Mouse (Mus musculus): Measurements from ENCODE around the gene Fut7.

Fut7 gene

GRCm38 (mm10) chr2:25425481-25425880 is 2.4 kb downstream of the Fut7 start:
- no peak for DNase-seq (ENCODE audit: low spot score in 2 of 2)

- DNase-seq (ENCODE audit: low spot score in 2 of 2), result peak in 1 of 2 experiments; percentile 46
Observed at GRCm38 (mm10) chr2:25426721-25427191, 3.7 kb downstream of the Fut7 start.

- no peak for DNase-seq (ENCODE audit: low spot score in 2 of 2)
Observed at GRCm38 (mm10) chr2:25427256-25427655, 4.2 kb downstream of the Fut7 start.

GRCm38 (mm10) chr2:25428442-25429236 is 5.6 kb downstream of the Fut7 start, which contains the start of gene Abca2:
Abca2 (plus strand) TSS chr2:25428703.
- DNase-seq (ENCODE audit: low spot score in 2 of 2), result peak; percentile 95 to 96

- no peak for DNase-seq (ENCODE audit: low spot score in 2 of 2)
Observed at GRCm38 (mm10) chr2:25429435-25430180, 6.5 kb downstream of the Fut7 start.

- peak in 1 of 2 experiments; percentile 39 for DNase-seq (ENCODE audit: low spot score in 2 of 2)
Observed at GRCm38 (mm10) chr2:25430395-25431233, 7.5 kb downstream of the Fut7 start.

- DNase-seq (ENCODE audit: low spot score in 2 of 2), result no peak
Observed at GRCm38 (mm10) chr2:25431308-25431855, 8.3 kb downstream of the Fut7 start.

GRCm38 (mm10) chr2:25432326-25433098 is 9.4 kb downstream of the Fut7 start:
- DNase-seq (ENCODE audit: low spot score in 2 of 2), result no peak

- no peak for DNase-seq (ENCODE audit: low spot score in 2 of 2)
Observed at GRCm38 (mm10) chr2:25433101-25433500, 10.0 kb downstream of the Fut7 start.

GRCm38 (mm10) chr2:25434292-25434691 is 11.2 kb downstream of the Fut7 start:
- no peak for DNase-seq (ENCODE audit: low spot score in 2 of 2)

GRCm38 (mm10) chr2:25436286-25436820 is 13.3 kb downstream of the Fut7 start:
- no peak for DNase-seq (ENCODE audit: low spot score in 2 of 2)

- no peak for DNase-seq (ENCODE audit: low spot score in 2 of 2)
Observed at GRCm38 (mm10) chr2:25441067-25441466, 18.0 kb downstream of the Fut7 start.

- DNase-seq (ENCODE audit: low spot score in 2 of 2), result no peak
Observed at GRCm38 (mm10) chr2:25442682-25443081, 19.6 kb downstream of the Fut7 start.

GRCm38 (mm10) chr2:25450853-25451647 is 28.0 kb downstream of the Fut7 start:
- DNase-seq (ENCODE audit: low spot score in 2 of 2), result no peak

GRCm38 (mm10) chr2:25452951-25453350 is 29.9 kb downstream of the Fut7 start:
- DNase-seq (ENCODE audit: low spot score in 2 of 2), result no peak

- no peak for DNase-seq (ENCODE audit: low spot score in 2 of 2)
Observed at GRCm38 (mm10) chr2:25456205-25456953, 33.3 kb downstream of the Fut7 start, which contains the start of gene Clic3. Clic3 (plus strand) TSS chr2:25456838.

GRCm38 (mm10) chr2:25457022-25457896 is 34.2 kb downstream of the Fut7 start:
- DNase-seq (ENCODE audit: low spot score in 2 of 2), result no peak

GRCm38 (mm10) chr2:25458911-25459310 is 35.8 kb downstream of the Fut7 start:
- DNase-seq (ENCODE audit: low spot score in 2 of 2), result no peak

Data from right cerebral cortex, postnatal 36 days (tissue).